In the genomic region with DNA sequence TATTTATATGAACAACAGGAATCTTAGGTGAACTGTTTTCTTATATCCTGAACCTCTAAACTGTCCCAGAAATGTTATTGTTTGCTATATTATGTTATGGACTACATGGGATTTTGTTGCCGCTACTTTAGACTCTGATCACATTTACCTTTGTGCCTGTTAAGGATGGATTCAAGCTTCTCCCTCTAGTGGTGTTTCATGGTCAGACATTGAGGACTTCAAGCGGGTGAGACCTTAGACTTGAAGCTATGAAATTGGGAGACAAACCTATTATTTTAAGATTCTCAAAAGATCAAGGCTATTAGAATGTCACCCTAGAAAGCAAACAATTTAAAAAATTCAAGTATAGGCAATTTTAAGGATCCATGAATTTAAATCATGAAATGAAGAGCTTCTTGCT, we compare ENCODE assay signal across 27 mouse cellular contexts.
DNase-seq lines count a peak whose midpoint lies in the region; ATAC-seq and TF ChIP-seq lines count a peak whose summit lies in the region.
"Had no signal": no experiment of that assay in that cellular context is flagged by ENCODE, and none has a peak within 500 bp of the region (broad histone marks: within the 10 kb centered on the region; RNA-seq: fewer than 3 reads in every experiment).

No protein-coding gene starts in this region.

- H3K9ac ChIP-seq in forebrain, postnatal 0 days, result no peak overlapping the region
- no peak overlapping the region for H3K9ac ChIP-seq in forebrain, embryonic 12.5 days
- H3K9ac ChIP-seq in midbrain, postnatal 0 days (replicated peaks; ENCODE audit: low read length, poor library complexity, severe bottlenecking), result no peak overlapping the region
- H3K9ac ChIP-seq in midbrain, embryonic 16.5 days (ENCODE audit: low read depth, low read length), result no peak overlapping the region
- H3K9ac ChIP-seq: embryonic facial prominence, embryonic 13.5 days; hindbrain, embryonic 12.5 days; limb, embryonic 15.5 days; liver, embryonic 14.5 days; midbrain, embryonic 13.5 days; neural tube, embryonic 15.5 days had no signal

- H3K4me3 ChIP-seq in forebrain, postnatal 0 days (ENCODE audit: low read depth, low read length), result no peak overlapping the region
- no peak overlapping the region for H3K4me3 ChIP-seq in forebrain, embryonic 12.5 days (replicated peaks)
- H3K4me3 ChIP-seq in layer of hippocampus, adult 2 months, result no peak overlapping the region
- no peak overlapping the region for H3K4me3 ChIP-seq in midbrain, postnatal 0 days (ENCODE audit: low read depth, low read length)
- H3K4me3 ChIP-seq in midbrain, embryonic 16.5 days (ENCODE audit: low read depth, low read length), result no peak overlapping the region
- H3K4me3 ChIP-seq: embryonic facial prominence, embryonic 13.5 days; hindbrain, embryonic 12.5 days; limb, embryonic 10.5 days; limb, embryonic 15.5 days; midbrain, embryonic 13.5 days; neural tube, embryonic 15.5 days had no signal

- no peak for DNase-seq in forebrain, postnatal 0 days
- no peak for DNase-seq in layer of hippocampus, adult 2 months (ENCODE audit: low spot score in 2 of 2)
- DNase-seq in layer of hippocampus, adult 8-10 months (ENCODE audit: low spot score in 2 of 2), result no peak
- no peak for DNase-seq in midbrain, postnatal 0 days (ENCODE audit: low spot score)
- no peak for DNase-seq in embryo, embryonic 11 days
- DNase-seq: adrenal gland, postnatal 14 days; cerebellum, adult 11-12 months; cerebellum, adult 9-11 months; gastrocnemius, postnatal 10 days; heart, postnatal 36 days; kidney, adult 2 months; kidney, postnatal 10 days; retina, postnatal 1 day; right cerebral cortex, postnatal 14 days had no signal

- H3K9me3 ChIP-seq in forebrain, postnatal 0 days (ENCODE audit: low read length), result no peaks in the 10 kb centered on the region
- H3K9me3 ChIP-seq in forebrain, embryonic 12.5 days, result no peaks in the 10 kb centered on the region
- no peaks in the 10 kb centered on the region for H3K9me3 ChIP-seq in midbrain, postnatal 0 days (ENCODE audit: low read length)
- no peaks in the 10 kb centered on the region for H3K9me3 ChIP-seq in midbrain, embryonic 16.5 days (replicated peaks; ENCODE audit: control insufficient read depth, low read length, poor library complexity, severe bottlenecking)
- H3K9me3 ChIP-seq: embryonic facial prominence, embryonic 13.5 days; hindbrain, embryonic 12.5 days; limb, embryonic 10.5 days; limb, embryonic 15.5 days; midbrain, embryonic 13.5 days; neural tube, embryonic 15.5 days had no signal

- H3K4me2 ChIP-seq in forebrain, postnatal 0 days (ENCODE audit: low read depth), result no peak overlapping the region
- no peak overlapping the region for H3K4me2 ChIP-seq in forebrain, embryonic 12.5 days
- H3K4me2 ChIP-seq in midbrain, postnatal 0 days (ENCODE audit: low read depth, low read length, poor library complexity, severe bottlenecking), result no peak overlapping the region
- H3K4me2 ChIP-seq in midbrain, embryonic 16.5 days (ENCODE audit: low read length), result no peak overlapping the region
- H3K4me2 ChIP-seq: embryonic facial prominence, embryonic 13.5 days; heart, embryonic 11.5 days; hindbrain, embryonic 12.5 days; limb, embryonic 15.5 days; midbrain, embryonic 13.5 days; neural tube, embryonic 15.5 days had no signal

- ATAC-seq in forebrain, postnatal 0 days, result no peak
- ATAC-seq in forebrain, embryonic 12.5 days (ENCODE audit: low FRiP score), result no peak
- ATAC-seq in midbrain, postnatal 0 days (ENCODE audit: low FRiP score), result no peak
- ATAC-seq in midbrain, embryonic 16.5 days, result no peak
- ATAC-seq in CD4-positive, CD25-positive, alpha-beta regulatory T cell, adult 4 months, result no peak
- ATAC-seq: midbrain, embryonic 13.5 days; Patski had no signal

- no peak overlapping the region for H3K27ac ChIP-seq in forebrain, postnatal 0 days (ENCODE audit: low read depth, low read length)
- no peak overlapping the region for H3K27ac ChIP-seq in forebrain, embryonic 12.5 days
- H3K27ac ChIP-seq in layer of hippocampus, adult 2 months, result no peak overlapping the region
- H3K27ac ChIP-seq in midbrain, postnatal 0 days (ENCODE audit: low read depth, low read length), result no peak overlapping the region
- no peak overlapping the region for H3K27ac ChIP-seq in midbrain, embryonic 16.5 days (ENCODE audit: low read length)
- H3K27ac ChIP-seq: embryonic facial prominence, embryonic 13.5 days; hindbrain, embryonic 12.5 days; limb, embryonic 10.5 days; limb, embryonic 15.5 days; liver, embryonic 14.5 days; macrophage; midbrain, embryonic 13.5 days; neural tube, embryonic 15.5 days had no signal

- peak; percentile 22; the same call in 1 of the 2 replicates for TF ChIP-seq CTCF in forebrain, postnatal 0 days (IDR thresholded peaks at IDR 0.05; ENCODE audit: low read depth)
- TF ChIP-seq CTCF in layer of hippocampus, adult 2 months (conservative IDR thresholded peaks at IDR 0.05), result peak; percentile 63
- TF ChIP-seq CTCF in midbrain, postnatal 0 days (IDR thresholded peaks at IDR 0.05), result peak; percentile 43

- H3K27me3 ChIP-seq in forebrain, postnatal 0 days (ENCODE audit: insufficient read depth, low read length), result no peaks in the 10 kb centered on the region
- H3K27me3 ChIP-seq in forebrain, embryonic 12.5 days, result no peaks in the 10 kb centered on the region
- H3K27me3 ChIP-seq in midbrain, postnatal 0 days (ENCODE audit: insufficient read depth, low read length), result no peaks in the 10 kb centered on the region
- no peaks in the 10 kb centered on the region for H3K27me3 ChIP-seq in midbrain, embryonic 16.5 days (ENCODE audit: control insufficient read depth, insufficient read depth, low read depth, low read length)
- H3K27me3 ChIP-seq: embryonic facial prominence, embryonic 13.5 days; hindbrain, embryonic 12.5 days; limb, embryonic 15.5 days; midbrain, embryonic 13.5 days; neural tube, embryonic 15.5 days had no signal

- H3K36me3 ChIP-seq in forebrain, postnatal 0 days (ENCODE audit: insufficient read depth), result no peaks in the 10 kb centered on the region
- no peaks in the 10 kb centered on the region for H3K36me3 ChIP-seq in forebrain, embryonic 12.5 days (replicated peaks)
- no peaks in the 10 kb centered on the region for H3K36me3 ChIP-seq in midbrain, postnatal 0 days (ENCODE audit: insufficient read depth, low read length)
- H3K36me3 ChIP-seq in midbrain, embryonic 16.5 days (ENCODE audit: control insufficient read depth, insufficient read depth, low read length), result no peaks in the 10 kb centered on the region
- H3K36me3 ChIP-seq: embryonic facial prominence, embryonic 13.5 days; hindbrain, embryonic 12.5 days; limb, embryonic 10.5 days; limb, embryonic 15.5 days; midbrain, embryonic 13.5 days; neural tube, embryonic 15.5 days had no signal

- H3K4me1 ChIP-seq in forebrain, postnatal 0 days (ENCODE audit: insufficient read depth), result no peaks in the 10 kb centered on the region
- H3K4me1 ChIP-seq in forebrain, embryonic 12.5 days, result no peaks in the 10 kb centered on the region
- H3K4me1 ChIP-seq in midbrain, postnatal 0 days (ENCODE audit: insufficient read depth, low read length), result no peaks in the 10 kb centered on the region
- H3K4me1 ChIP-seq in midbrain, embryonic 16.5 days (ENCODE audit: control insufficient read depth, insufficient read depth, low read length), result no peaks in the 10 kb centered on the region
- H3K4me1 ChIP-seq: embryonic facial prominence, embryonic 13.5 days; hindbrain, embryonic 12.5 days; limb, embryonic 10.5 days; limb, embryonic 15.5 days; midbrain, embryonic 13.5 days; neural tube, embryonic 15.5 days had no signal

- 88% methylated on average over 2 of the region's 2 CpGs for WGBS in forebrain, postnatal 0 days
- 84% methylated on average over 2 of the region's 2 CpGs for WGBS in forebrain, embryonic 12.5 days
- 90% methylated on average over 2 of the region's 2 CpGs for WGBS in midbrain, postnatal 0 days
- WGBS in midbrain, embryonic 16.5 days, result 91% methylated on average over 2 of the region's 2 CpGs
